Mouse (Mus musculus) right cerebral cortex, adult 2 months (tissue): ENCODE measurements around the gene Tmem165.
A peak's percentile ranks its signal among the peaks of the same experiment; 100 is the strongest.

Experiments
- DNase-seq, 2 experiments: peaks; one replicate each; pipeline ENCODE4 v3.0.0; 2021 to 2022; ENCODE audit warnings: low spot score in 2 of 2

Tmem165 gene

DNA sequence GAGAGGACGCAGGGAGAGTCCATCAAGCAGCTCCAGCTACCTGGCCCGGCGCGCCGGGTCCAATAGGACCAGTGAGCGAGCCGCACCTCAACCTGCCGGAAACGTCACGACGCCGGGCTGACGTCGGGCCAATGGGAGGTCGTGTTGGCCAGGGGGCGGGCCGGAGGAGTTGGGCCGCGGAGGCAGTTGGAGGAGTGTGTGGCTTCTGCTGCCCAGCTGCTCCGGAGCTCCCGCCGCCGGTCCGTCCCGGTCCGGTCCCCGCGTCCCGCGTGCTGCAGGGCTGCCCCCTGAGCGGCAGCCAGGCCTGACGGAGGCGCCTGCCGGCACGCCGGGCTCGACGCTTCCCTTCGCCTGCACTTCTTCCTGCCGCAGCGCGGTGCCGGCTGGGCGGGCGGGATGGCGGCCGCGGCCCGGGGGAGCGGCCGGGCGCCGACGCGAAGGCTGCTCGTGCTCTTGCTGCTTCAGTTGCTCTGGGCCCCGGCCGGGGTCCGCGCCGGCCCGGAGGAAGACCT lies at the start of gene Tmem165:
TSS of gene Tmem165 (plus strand) at position 131 of the 512 bp plus-strand sequence.
- DNase-seq: peak; percentile 95 to 96

- no peak for DNase-seq
These were observed 48.0 kb upstream of the Tmem165 start for GRCm38 (mm10) chr5:76135644-76136043.

GRCm38 (mm10) chr5:76136271-76136670 lies 47.4 kb upstream of the Tmem165 start:
- DNase-seq: no peak

DNA sequence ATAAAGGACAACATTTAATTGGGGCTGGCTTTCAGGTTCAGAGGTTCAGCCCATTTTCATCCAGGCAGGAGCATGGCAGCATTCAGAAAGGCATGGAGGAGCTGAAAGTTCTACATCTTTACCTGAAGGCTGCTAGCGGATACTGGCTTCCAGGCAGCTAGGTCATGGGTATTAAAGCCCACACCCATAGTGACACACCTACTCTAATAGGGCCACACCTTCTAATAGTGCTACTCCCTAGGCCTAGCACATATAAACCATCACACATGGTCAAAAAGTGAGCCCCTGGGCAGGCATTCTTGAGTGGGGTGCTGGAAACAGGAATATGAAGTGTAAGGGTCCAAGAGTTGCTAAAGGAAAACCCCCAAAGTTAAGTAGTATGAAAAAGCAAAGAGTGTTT lies 46.1 kb upstream of the Tmem165 start:
- no peak for DNase-seq

- DNase-seq: no peak
These were observed 45.6 kb upstream of the Tmem165 start for GRCm38 (mm10) chr5:76138071-76138470.

DNA sequence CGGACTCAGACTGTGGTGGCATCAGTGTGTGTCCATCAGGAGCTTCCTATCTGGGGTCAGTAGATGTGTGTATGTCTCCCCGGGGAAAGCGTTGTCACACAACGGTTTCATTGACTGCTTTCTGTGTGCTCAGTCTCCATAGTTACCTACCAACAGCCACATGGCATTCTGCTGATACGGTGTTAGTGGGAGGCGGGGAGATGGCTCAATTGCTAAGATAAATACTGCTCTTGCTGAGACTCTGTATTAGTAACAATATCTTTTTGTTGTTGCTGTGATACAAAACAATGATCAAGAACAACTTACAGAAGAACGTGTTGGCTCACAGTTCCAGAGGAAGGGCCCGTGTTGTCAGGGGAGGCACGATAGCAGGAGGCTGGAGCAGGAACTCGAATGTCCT lies 45.2 kb upstream of the Tmem165 start:
- no peak for DNase-seq

DNA sequence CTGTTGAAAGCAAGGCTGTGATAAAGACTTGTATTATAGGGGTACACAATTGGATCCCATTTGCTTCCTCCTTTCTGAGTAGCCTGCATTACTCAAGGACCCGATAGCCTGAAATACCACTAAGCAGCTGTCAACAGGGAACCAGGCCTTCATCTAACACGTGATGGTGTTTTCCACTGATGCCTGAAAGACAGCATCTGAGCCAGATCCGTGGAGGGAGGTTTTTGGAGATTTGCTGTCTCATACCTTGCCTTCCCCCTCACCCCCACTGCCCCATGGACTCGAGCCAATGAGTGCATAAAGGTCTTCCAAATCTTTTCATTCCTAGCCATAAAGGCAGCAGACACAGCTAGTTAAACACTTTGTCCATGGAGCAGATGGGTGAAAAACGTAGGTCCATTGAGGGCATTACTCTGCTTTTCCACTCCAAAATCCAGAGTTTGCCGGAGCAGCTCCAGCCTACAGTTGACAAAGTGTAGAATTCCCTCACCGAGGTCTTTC lies 44.5 kb upstream of the Tmem165 start:
- DNase-seq: no peak

GRCm38 (mm10) chr5:76139808-76140729 lies 43.6 kb upstream of the Tmem165 start, which contains the start of gene Srd5a3:
Gene Srd5a3, plus strand, starts transcription at chr5:76140271.
- DNase-seq: peak; percentile 91 to 92

- DNase-seq: no peak
These were observed 43.0 kb upstream of the Tmem165 start for GRCm38 (mm10) chr5:76140730-76141066.

DNA sequence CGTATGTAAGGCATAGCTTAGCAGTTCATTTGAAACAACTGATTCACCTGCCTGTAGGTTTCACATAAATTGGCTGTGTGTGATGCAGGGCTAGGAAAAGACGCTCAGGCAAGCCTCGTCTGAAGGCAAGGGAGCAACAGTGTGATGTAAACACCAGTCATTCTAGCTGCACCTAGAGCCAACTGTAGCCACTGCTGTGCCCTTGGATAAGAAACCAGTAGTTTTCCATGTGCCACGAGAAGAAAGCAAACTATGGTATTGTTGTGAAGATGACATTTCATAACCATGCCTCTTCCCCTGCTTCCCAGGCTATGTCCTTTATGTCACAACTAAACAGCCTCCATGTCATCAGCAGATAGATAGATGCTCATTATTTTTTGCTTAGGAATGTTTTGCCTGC lies 40.3 kb upstream of the Tmem165 start:
- DNase-seq: no peak

- no peak for DNase-seq
These were observed 37.3 kb upstream of the Tmem165 start for GRCm38 (mm10) chr5:76146401-76146800.

DNA sequence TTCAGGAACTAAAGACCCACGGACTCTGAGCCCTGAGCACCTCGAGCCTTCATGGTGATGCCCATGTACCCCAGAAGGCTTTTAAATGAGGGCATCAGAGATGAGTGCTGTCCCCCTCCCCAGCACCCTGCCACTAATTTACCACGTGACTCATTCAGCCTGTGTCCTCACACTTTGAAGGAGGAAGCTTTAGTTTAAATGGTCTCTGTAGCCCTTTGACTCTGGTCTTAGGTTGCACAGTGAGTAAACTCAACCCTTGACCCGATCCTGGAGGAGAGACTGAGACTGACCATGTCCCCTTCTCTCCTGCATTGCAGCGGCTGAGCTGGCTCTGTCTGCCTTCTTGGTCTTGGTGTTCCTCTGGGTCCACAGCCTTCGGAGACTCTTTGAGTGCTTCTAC lies 34.2 kb upstream of the Tmem165 start:
- DNase-seq: no peak

GRCm38 (mm10) chr5:76152956-76153355 lies 30.7 kb upstream of the Tmem165 start:
- no peak for DNase-seq

- DNase-seq: no peak
These were observed 30.2 kb upstream of the Tmem165 start for GRCm38 (mm10) chr5:76153430-76153829.

DNA sequence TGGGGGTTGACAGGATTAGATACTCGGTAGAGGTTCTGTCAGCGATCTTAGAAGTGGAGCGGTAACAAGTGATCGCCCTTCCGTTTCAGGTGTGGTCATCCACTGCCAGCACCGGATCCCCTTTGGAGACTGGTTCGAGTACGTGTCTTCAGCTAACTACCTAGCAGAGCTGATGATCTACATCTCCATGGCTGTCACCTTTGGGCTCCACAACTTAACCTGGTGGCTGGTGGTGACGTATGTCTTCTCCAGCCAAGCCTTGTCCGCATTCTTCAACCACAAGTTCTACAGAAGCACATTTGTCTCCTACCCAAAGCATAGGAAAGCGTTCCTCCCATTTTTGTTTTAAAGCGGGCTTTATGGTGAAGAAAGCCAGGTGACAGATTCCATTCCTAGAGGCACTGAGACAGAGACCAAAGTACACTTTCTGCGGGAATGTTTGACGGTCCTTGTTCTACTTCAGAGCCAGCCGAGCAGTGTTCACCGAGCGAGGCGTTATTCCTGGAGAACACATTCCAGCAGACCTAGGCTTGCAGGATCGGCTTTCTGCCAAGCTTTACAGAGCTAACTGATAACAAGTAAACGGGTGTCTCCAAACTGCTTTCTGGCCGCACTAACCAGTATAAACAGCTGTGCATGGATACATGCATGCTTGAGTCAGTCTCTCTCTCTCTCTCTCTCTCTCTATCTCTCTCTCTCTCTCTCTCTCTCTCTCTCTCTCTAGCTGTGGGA lies 29.1 kb upstream of the Tmem165 start:
- no peak for DNase-seq

GRCm38 (mm10) chr5:76159555-76159954 lies 24.1 kb upstream of the Tmem165 start:
- DNase-seq: no peak

DNA sequence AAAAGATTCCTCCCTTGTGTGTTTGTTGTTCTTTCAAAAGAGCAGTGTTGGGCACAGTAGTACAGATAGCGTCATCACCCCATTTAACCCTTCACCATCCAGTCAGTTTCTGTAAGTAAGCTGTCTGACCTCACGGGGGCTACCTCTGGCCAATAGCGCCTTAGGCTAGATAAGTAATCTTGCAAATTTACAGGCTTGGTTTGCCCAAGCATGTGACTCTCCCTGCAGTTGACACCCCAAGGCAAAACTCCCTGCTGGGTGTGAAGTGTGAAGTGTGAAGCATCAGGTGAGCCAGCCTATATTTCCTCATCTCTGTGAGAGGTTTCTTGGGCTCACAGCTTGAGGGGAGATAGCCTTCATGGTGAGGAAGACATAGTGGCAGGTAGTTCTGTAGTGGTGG lies 23.6 kb upstream of the Tmem165 start:
- DNase-seq: no peak

GRCm38 (mm10) chr5:76161491-76161890 lies 22.2 kb upstream of the Tmem165 start:
- no peak for DNase-seq

DNA sequence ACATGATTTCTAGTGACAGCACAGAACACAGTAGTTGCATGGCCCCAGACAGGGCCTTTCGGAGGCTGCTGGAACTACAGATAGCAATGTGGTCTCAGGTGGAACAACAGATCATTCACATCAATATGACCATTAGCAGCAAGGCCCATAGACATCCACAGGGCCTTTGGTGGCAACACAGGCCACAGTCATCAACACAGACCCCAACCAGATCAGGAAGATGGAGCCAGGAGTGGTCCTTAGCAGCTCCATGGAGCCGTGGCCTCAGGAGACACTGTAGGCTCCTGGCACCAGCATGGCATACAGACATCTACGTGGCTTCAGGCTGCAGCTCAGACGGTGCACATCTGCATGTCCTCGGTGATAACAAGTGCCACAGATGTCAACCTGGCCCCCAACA lies 20.8 kb upstream of the Tmem165 start:
- DNase-seq: no peak

DNA sequence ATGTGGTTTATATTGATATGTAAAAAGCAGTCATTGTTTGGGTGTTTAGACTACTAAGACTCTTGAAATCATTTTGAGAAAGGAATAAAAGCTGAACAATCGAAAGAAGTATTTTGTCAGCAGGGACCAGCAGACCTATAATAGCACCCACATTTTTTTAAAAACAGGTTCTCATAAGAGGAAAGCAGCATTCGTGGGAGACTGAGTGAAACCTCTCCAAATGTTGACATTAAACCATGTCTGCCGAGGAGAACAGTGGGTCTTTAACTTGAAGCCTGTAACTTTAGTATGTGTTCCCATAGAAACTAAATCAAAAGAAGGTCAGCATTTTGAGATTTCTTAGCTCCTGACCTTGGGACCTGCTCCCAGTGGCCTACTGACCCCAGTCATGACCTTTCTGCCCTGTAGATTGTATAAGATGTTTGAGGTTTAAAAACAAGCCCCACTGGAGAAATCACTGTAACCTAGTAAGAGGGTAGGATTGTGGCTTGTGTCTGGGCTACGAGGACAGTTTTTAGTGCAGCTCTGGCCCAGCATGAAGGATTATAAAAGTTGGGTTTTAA lies 19.8 kb upstream of the Tmem165 start:
- DNase-seq: no peak

- no peak for DNase-seq
These were observed 18.9 kb upstream of the Tmem165 start for GRCm38 (mm10) chr5:76164827-76165226.

DNA sequence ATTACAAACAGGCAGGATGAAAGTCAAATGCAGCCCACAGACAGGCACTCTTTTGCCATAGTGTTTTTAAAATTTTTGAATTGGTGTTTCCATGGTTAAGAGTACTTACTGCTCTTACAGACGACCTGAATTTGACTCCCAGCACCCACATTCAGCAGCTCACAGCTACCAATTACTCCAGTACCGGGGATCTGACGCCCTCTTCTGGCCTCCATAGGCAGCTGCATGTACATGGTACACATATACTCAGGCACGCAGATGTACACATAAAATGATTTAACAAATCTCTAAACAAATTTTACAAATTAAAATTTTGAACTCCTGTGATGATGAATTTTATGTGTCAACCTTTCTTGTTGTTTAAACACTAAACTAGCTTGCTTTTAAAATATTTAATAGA lies 13.2 kb upstream of the Tmem165 start:
- DNase-seq: no peak
